Mouse (Mus musculus) induced T-regulatory cell, adult 2 months (primary cell): Measurements from ENCODE around the gene Sos1.

Experiments used
- DNase-seq: peaks from one replicate; pipeline ENCODE4 v3.0.0-alpha.2; 2012; ENCODE audit warnings: low read depth

Sos1 gene

GRCm38 (mm10) chr17:80480031-80480854, at the start of gene Sos1:
TSS of gene Sos1 (minus strand) at chr17:80480453.
- DNase-seq = peak; percentile 96

DNA sequence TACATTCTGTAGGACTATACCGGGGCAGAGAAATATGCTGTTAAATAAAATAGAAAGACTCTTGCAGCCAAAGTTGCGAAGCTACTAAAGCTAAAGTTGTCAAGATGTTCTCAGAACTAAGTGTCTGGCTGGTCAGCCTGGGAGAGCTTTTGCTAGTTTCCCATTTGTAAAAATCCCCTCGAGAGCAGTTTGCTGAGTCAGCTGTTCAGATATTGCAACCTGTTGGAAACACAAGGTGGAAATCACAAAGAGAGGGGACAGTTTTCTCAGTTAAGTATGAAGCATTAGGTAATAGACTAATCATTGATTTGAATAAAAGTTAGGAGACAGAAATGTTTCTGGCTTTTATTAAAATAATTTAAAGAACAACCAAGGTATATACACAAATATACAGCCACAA, 43.0 kb upstream of the Sos1 start:
- no peak for DNase-seq

GRCm38 (mm10) chr17:80522229-80522556, 41.9 kb upstream of the Sos1 start:
- peak; percentile 12 for DNase-seq

GRCm38 (mm10) chr17:80521521-80522228, 41.4 kb upstream of the Sos1 start:
- peak; percentile 45 for DNase-seq

DNA sequence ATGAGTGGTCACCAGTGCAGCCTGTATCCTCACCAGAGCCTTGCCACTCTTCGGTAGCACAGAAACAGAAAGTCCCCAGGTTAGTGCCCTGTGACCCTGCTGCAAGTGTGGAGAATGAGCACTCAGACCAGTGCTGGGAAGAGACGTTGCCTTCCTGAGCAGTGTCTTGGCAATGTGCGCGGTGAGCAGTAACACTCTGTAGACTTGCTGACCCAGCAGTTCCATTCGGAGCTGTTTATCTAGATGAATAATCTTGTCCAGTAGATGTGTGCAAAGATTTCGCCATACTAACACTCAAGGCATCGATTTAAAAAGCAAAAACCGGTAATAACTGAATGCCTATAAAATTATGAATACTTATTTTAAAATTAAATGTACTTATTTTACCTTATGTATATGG, 40.3 kb upstream of the Sos1 start:
- peak; percentile 36 for DNase-seq

DNA sequence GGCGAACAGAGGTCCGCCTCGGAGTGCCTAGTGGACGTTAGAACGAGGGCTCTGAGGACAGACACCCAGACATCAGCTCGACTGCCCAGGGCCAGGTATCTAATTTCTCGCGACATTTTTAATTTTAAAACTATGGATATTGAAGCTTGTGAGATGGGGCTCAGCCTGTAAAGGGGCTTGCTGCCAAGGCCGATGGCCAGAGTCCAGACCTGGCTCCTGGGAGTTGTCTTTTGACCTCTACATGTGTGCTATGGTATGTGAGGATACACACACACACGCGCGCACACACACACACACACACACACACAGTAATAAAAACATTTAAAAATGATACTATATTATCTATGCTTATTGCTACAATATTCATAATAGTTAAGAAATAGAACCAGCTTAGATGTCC, 38.6 kb upstream of the Sos1 start:
- DNase-seq = no peak

DNA sequence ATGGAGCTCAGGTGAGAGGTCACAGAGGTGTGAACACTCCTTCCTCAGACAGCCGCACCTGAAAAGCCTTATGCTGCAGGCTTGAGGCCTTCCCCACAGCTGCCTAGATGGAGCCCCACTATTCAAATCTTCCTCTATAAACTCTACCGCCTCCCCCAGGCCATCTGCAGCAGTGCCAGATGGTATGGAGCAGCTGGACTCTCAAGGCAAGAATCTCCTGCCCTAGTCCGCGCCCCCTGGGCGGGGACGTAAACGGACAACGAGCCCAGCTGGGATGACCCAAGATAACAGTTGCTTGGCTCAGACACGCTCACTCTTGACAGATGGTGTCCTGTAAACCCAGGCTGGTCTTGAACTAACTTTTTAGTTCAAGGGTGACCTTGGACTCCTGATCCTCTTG, 37.0 kb upstream of the Sos1 start:
- no peak for DNase-seq

GRCm38 (mm10) chr17:80515956-80516355, 35.7 kb upstream of the Sos1 start:
- DNase-seq = no peak

GRCm38 (mm10) chr17:80515513-80515912, 35.3 kb upstream of the Sos1 start:
- DNase-seq = no peak

- DNase-seq = no peak
Measured at GRCm38 (mm10) chr17:80513766-80514165, 33.5 kb upstream of the Sos1 start.

DNA sequence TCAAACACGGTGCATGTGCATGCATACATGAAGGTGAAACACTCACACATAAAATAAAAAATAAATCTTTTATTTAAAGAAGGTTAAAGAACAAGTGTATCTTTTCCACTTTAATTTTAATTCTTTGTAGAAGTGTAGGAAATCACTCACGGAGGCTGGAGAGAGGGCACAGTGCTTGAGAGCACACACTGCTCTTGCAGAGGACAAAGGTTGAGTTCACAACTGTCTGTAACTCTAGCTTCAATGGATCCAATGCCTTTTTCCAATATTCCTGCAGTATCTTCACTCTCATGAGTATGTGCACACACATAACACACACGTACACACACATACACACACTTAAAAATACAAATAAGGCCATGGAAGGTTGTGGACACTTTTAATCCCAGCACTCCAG, 30.2 kb upstream of the Sos1 start:
- no peak for DNase-seq

GRCm38 (mm10) chr17:80509494-80510458, 29.5 kb upstream of the Sos1 start:
- DNase-seq = no peak

GRCm38 (mm10) chr17:80505766-80506165, 25.5 kb upstream of the Sos1 start:
- DNase-seq = no peak

- DNase-seq = no peak
Measured at GRCm38 (mm10) chr17:80505342-80505741, 25.1 kb upstream of the Sos1 start.

GRCm38 (mm10) chr17:80501805-80502172, 21.5 kb upstream of the Sos1 start:
- peak; percentile 38 for DNase-seq

GRCm38 (mm10) chr17:80501037-80501804, 21.0 kb upstream of the Sos1 start:
- DNase-seq = peak; percentile 50

DNA sequence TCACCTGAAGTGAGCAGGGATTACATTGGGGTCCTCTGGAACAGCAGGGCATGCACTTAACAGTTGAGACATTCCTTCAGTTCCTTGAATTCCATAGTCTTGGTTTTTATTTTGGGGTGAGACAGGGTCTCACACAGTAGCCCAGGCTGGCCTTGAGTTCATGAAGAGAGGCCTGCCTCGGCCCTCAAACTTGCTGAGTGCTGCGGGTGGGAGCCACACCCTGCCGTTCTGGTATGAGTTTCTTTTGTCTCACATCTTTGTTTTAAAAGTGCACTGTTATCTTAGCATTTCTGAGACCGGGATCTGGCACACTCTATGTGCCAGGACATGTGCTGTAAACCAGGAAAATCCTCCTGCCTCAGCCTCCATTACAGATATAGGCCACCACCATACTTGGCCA, 19.8 kb upstream of the Sos1 start:
- no peak for DNase-seq

- DNase-seq = no peak
Measured at GRCm38 (mm10) chr17:80498600-80499268, 18.5 kb upstream of the Sos1 start.

DNA sequence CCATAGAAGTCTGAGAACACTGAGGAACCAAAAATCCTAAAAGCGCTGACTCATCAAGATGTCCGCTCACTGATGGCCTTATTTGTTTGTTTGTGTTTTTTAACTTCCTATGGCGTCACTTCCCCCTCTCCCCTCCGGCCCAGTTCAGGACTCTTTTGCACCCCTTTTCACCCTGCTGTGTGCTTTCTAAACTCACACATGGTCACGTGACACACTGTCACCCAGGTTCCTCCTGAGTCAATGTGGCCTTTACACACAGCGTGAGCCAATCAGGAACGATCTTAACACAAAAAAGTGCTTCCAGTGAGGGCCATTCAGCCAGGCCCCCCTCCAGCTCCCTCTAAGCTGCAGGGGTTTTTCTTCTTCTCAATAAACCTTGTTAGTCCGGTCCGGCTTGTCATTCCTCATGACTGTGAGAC, 16.9 kb upstream of the Sos1 start:
- DNase-seq = no peak

DNA sequence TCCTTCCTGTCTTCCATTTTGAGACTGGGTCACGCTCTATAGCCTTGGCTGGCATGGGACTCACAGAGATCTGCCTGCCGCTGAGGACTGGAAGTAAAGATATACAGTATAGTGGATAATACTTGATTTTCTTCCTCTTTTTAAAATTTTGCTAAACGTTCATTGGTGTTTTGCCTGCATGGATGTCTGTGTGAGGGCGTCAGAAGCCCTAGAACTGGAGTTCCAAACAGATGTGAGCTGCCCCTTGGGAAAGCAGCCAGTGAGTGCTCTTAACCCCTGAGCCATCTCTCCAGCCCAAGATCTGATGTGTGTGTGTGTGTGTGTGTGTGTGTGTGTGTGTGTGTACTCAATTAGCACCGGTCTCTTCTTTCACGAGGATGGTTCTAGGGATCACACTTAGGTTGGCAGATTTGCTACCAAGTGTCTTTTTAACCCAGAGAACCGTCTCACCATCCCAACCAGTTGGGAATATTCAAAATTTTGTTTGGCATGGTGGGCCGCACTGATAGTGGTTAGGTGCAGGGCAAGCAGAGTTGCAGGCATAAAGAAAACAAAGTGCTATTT, 16.4 kb upstream of the Sos1 start:
- no peak for DNase-seq

DNA sequence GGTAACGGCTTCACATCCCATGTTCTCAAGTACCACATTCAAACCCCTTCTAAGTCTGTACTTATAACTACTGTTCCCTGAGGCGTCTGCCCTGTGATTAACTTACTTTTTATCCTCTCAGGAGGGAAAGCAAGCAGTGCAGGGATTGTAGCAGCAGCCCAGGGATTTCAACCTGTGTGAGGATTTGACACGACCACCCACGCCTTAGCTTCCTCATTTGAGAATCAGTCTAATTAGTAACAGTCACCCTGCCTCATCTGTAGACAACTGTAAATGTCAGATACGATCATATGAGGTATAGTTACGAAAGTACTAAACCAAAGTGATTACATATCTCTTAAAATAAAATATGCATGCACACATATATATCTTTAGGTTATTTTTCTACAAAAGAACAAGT, 15.9 kb upstream of the Sos1 start:
- no peak for DNase-seq
